Mouse (Mus musculus): ENCODE measurements at regions not wholly inside any gene's neighbourhood (a gene's known extent, or its start where the extent isn't known, plus 50 kb on each side); places are given as distances from the start of the nearest gene placed in this dataset.

- Histone ChIP-seq H3K4me3 (replicated peaks; ENCODE audit: low read length) (no peak overlapping the region), H3K27me3 (ENCODE audit: insufficient read depth, low read length) (no peaks in the 10 kb centered on the region), H3K4me1 (replicated peaks; ENCODE audit: low read depth, low read length) (peaks cover 8% of the 10 kb centered on the region), H3K9me3 (ENCODE audit: low read length) (no peaks in the 10 kb centered on the region), H3K36me3 (ENCODE audit: insufficient read depth, low read length) (no peaks in the 10 kb centered on the region)
- TF ChIP-seq CTCF (conservative IDR thresholded peaks at IDR 0.05; ENCODE audit: low read length), result no peak
- TF ChIP-seq NANOG (IDR thresholded peaks at IDR 0.05; ENCODE audit: borderline replicate concordance, low read length), result no peak
- no peak for TF ChIP-seq POU5F1 (IDR thresholded peaks at IDR 0.05; ENCODE audit: borderline replicate concordance, low read length)
These were observed 111.1 kb downstream of the Olfm1 start for GRCm38 (mm10) chr2:28303936-28304335.

- TF ChIP-seq NANOG (IDR thresholded peaks at IDR 0.05; ENCODE audit: borderline replicate concordance, low read length), result no peak
- peak; percentile 76 for TF ChIP-seq CTCF (conservative IDR thresholded peaks at IDR 0.05; ENCODE audit: low read length)
- no peaks in the 10 kb centered on the region for H3K27me3 ChIP-seq (ENCODE audit: insufficient read depth, low read length)
- no peaks in the 10 kb centered on the region for H3K36me3 ChIP-seq (ENCODE audit: insufficient read depth, low read length)
- no peaks in the 10 kb centered on the region for H3K9me3 ChIP-seq (ENCODE audit: low read length)
- peaks cover 8% of the 10 kb centered on the region for H3K4me1 ChIP-seq (replicated peaks; ENCODE audit: low read depth, low read length)
- H3K4me3 ChIP-seq (replicated peaks; ENCODE audit: low read length), result no peak overlapping the region
These were observed 111.9 kb downstream of the Olfm1 start for GRCm38 (mm10) chr2:28304712-28305111.

GRCm38 (mm10) chr2:28309122-28309521 lies 116.3 kb downstream of the Olfm1 start:
- Histone ChIP-seq H3K36me3 (ENCODE audit: insufficient read depth, low read length) (no peaks in the 10 kb centered on the region), H3K9me3 (ENCODE audit: low read length) (no peaks in the 10 kb centered on the region), H3K27me3 (ENCODE audit: insufficient read depth, low read length) (no peaks in the 10 kb centered on the region), H3K4me3 (replicated peaks; ENCODE audit: low read length) (no peak overlapping the region), H3K4me1 (replicated peaks; ENCODE audit: low read depth, low read length) (peaks cover 8% of the 10 kb centered on the region)
- TF ChIP-seq CTCF (conservative IDR thresholded peaks at IDR 0.05; ENCODE audit: low read length) (no peak), NANOG (IDR thresholded peaks at IDR 0.05; ENCODE audit: borderline replicate concordance, low read length) (no peak), POU5F1 (IDR thresholded peaks at IDR 0.05; ENCODE audit: borderline replicate concordance, low read length) (no peak)

- Histone ChIP-seq H3K9me3 (ENCODE audit: low read length) (no peaks in the 10 kb centered on the region), H3K36me3 (ENCODE audit: insufficient read depth, low read length) (no peaks in the 10 kb centered on the region), H3K27me3 (ENCODE audit: insufficient read depth, low read length) (no peaks in the 10 kb centered on the region), H3K4me3 (replicated peaks; ENCODE audit: low read length) (no peak overlapping the region), H3K4me1 (replicated peaks; ENCODE audit: low read depth, low read length) (peaks cover 8% of the 10 kb centered on the region)
- TF ChIP-seq CTCF (conservative IDR thresholded peaks at IDR 0.05; ENCODE audit: low read length) (no peak), POU5F1 (IDR thresholded peaks at IDR 0.05; ENCODE audit: borderline replicate concordance, low read length) (no peak), NANOG (IDR thresholded peaks at IDR 0.05; ENCODE audit: borderline replicate concordance, low read length) (no peak)
These were observed 119.4 kb downstream of the Olfm1 start for GRCm38 (mm10) chr2:28312212-28312611.

- Histone ChIP-seq H3K9me3 (ENCODE audit: low read length) (no peaks in the 10 kb centered on the region), H3K27me3 (ENCODE audit: insufficient read depth, low read length) (0 out of 2 replicates have a peak, but pooled peaks cover 3% of the 10 kb centered on the region), H3K4me1 (replicated peaks; ENCODE audit: low read depth, low read length) (no peaks in the 10 kb centered on the region), H3K36me3 (ENCODE audit: insufficient read depth, low read length) (no peaks in the 10 kb centered on the region), H3K4me3 (replicated peaks; ENCODE audit: low read length) (no peak overlapping the region)
- TF ChIP-seq NANOG (IDR thresholded peaks at IDR 0.05; ENCODE audit: borderline replicate concordance, low read length) (no peak), POU5F1 (IDR thresholded peaks at IDR 0.05; ENCODE audit: borderline replicate concordance, low read length) (no peak), CTCF (conservative IDR thresholded peaks at IDR 0.05; ENCODE audit: low read length) (no peak)
These were observed 121.1 kb upstream of the Ppp1r26 start for GRCm38 (mm10) chr2:28325502-28325901.

GRCm38 (mm10) chr2:28326056-28326455 lies 120.5 kb upstream of the Ppp1r26 start:
- Histone ChIP-seq H3K4me1 (replicated peaks; ENCODE audit: low read depth, low read length) (no peaks in the 10 kb centered on the region), H3K27me3 (ENCODE audit: insufficient read depth, low read length) (0 out of 2 replicates have a peak, but pooled peaks cover 3% of the 10 kb centered on the region), H3K4me3 (replicated peaks; ENCODE audit: low read length) (no peak overlapping the region), H3K36me3 (ENCODE audit: insufficient read depth, low read length) (no peaks in the 10 kb centered on the region), H3K9me3 (ENCODE audit: low read length) (no peaks in the 10 kb centered on the region)
- TF ChIP-seq CTCF (conservative IDR thresholded peaks at IDR 0.05; ENCODE audit: low read length) (no peak), NANOG (IDR thresholded peaks at IDR 0.05; ENCODE audit: borderline replicate concordance, low read length) (no peak), POU5F1 (IDR thresholded peaks at IDR 0.05; ENCODE audit: borderline replicate concordance, low read length) (no peak)

GRCm38 (mm10) chr2:28326682-28327081 lies 119.9 kb upstream of the Ppp1r26 start:
- no peaks in the 10 kb centered on the region for H3K9me3 ChIP-seq (ENCODE audit: low read length)
- no peaks in the 10 kb centered on the region for H3K4me1 ChIP-seq (replicated peaks; ENCODE audit: low read depth, low read length)
- no peak overlapping the region for H3K4me3 ChIP-seq (replicated peaks; ENCODE audit: low read length)
- H3K27me3 ChIP-seq (ENCODE audit: insufficient read depth, low read length), result 0 out of 2 replicates have a peak, but pooled peaks cover 3% of the 10 kb centered on the region
- TF ChIP-seq CTCF (conservative IDR thresholded peaks at IDR 0.05; ENCODE audit: low read length) (no peak), NANOG (IDR thresholded peaks at IDR 0.05; ENCODE audit: borderline replicate concordance, low read length) (no peak), POU5F1 (IDR thresholded peaks at IDR 0.05; ENCODE audit: borderline replicate concordance, low read length) (no peak)
- H3K36me3 ChIP-seq (ENCODE audit: insufficient read depth, low read length), result no peaks in the 10 kb centered on the region

- Histone ChIP-seq H3K4me1 (replicated peaks; ENCODE audit: low read depth, low read length) (no peaks in the 10 kb centered on the region), H3K4me3 (replicated peaks; ENCODE audit: low read length) (no peak overlapping the region), H3K36me3 (ENCODE audit: insufficient read depth, low read length) (no peaks in the 10 kb centered on the region), H3K9me3 (ENCODE audit: low read length) (no peaks in the 10 kb centered on the region), H3K27me3 (ENCODE audit: insufficient read depth, low read length) (0 out of 2 replicates have a peak, but pooled peaks cover 3% of the 10 kb centered on the region)
- TF ChIP-seq POU5F1 (IDR thresholded peaks at IDR 0.05; ENCODE audit: borderline replicate concordance, low read length) (no peak), CTCF (conservative IDR thresholded peaks at IDR 0.05; ENCODE audit: low read length) (no peak), NANOG (IDR thresholded peaks at IDR 0.05; ENCODE audit: borderline replicate concordance, low read length) (no peak)
These were observed 117.5 kb upstream of the Ppp1r26 start for GRCm38 (mm10) chr2:28329130-28329529.

GRCm38 (mm10) chr2:28335141-28335789 lies 111.3 kb upstream of the Ppp1r26 start:
- no peaks in the 10 kb centered on the region for H3K4me1 ChIP-seq (replicated peaks; ENCODE audit: low read depth, low read length)
- H3K9me3 ChIP-seq (ENCODE audit: low read length), result no peaks in the 10 kb centered on the region
- no peak overlapping the region for H3K4me3 ChIP-seq (replicated peaks; ENCODE audit: low read length)
- no peaks in the 10 kb centered on the region for H3K36me3 ChIP-seq (ENCODE audit: insufficient read depth, low read length)
- H3K27me3 ChIP-seq (ENCODE audit: insufficient read depth, low read length), result no peaks in the 10 kb centered on the region; the same call in 1 of the 2 replicates
- no peak for TF ChIP-seq NANOG (IDR thresholded peaks at IDR 0.05; ENCODE audit: borderline replicate concordance, low read length)
- TF ChIP-seq POU5F1 (IDR thresholded peaks at IDR 0.05; ENCODE audit: borderline replicate concordance, low read length), result no peak

Data from E14TG2a.4 (cell line).